Comparison of ENCODE assay signal across 10 mouse cellular contexts in genomic region chr19:24900581-24901220, GRCm38 (mm10). TPM values are rescaled to one million over a fixed set of nuclear protein-coding genes. Genes with fewer than 3 reads are reported as not detected.
DNase-seq lines count a peak whose midpoint lies in the region; TF ChIP-seq lines count a peak whose summit lies in the region.
"Had no signal": no experiment of that assay in that cellular context is flagged by ENCODE, and none has a peak within 500 bp of the region (broad histone marks: within the 10 kb centered on the region; RNA-seq: fewer than 3 reads in every experiment).

Gene Foxd4, minus strand, starts transcription at chr19:24901197.

- H3K4me3 ChIP-seq in heart, embryonic 10.5 days = peak within 1 kb of the TSS; percentile 61
- H3K4me3 ChIP-seq in ES-E14 (ENCODE audit: insufficient read depth in 1 of 2, low read depth in 1 of 2, low read length in 2 of 2, poor library complexity in 1 of 2, severe bottlenecking in 1 of 2) = peak within 1 kb of the TSS; percentile 56 to 63
- H3K4me3 ChIP-seq in hindbrain, embryonic 10.5 days = peak within 1 kb of the TSS; percentile 53
- peak within 1 kb of the TSS; percentile 64 for H3K4me3 ChIP-seq in midbrain, embryonic 10.5 days
- H3K4me3 ChIP-seq: myocyte had no signal

- H3K27me3 ChIP-seq in heart, embryonic 10.5 days (ENCODE audit: insufficient read depth, poor library complexity, severe bottlenecking) = peaks cover 94% of the 10 kb centered on the region
- peaks cover 95% of the 10 kb centered on the region for H3K27me3 ChIP-seq in hindbrain, embryonic 10.5 days (ENCODE audit: insufficient read depth, poor library complexity, severe bottlenecking)
- peaks cover 96% of the 10 kb centered on the region for H3K27me3 ChIP-seq in midbrain, embryonic 10.5 days (ENCODE audit: low read depth, poor library complexity, severe bottlenecking)

- intact Hi-C loops in heart, postnatal 14 days (cut with DNase I) = no loop called here

- DNase-seq in heart, embryonic 10.5 days (ENCODE audit: low spot score) = peak; percentile 47
- no peak for DNase-seq in heart, postnatal 14 days
- no peak for DNase-seq in ES-E14 (ENCODE audit: low read depth, low spot score)
- DNase-seq in hindbrain, embryonic 10.5 days (ENCODE audit: low spot score) = no peak
- DNase-seq in midbrain, embryonic 10.5 days (ENCODE audit: low spot score) = no peak
- no peak for DNase-seq in right cerebral cortex, postnatal 25 days
- no peak for DNase-seq in B cell, adult 2 months
- no peak for DNase-seq in frontal cortex, postnatal 14 days (ENCODE audit: low spot score in 2 of 2)
- DNase-seq: gastrocnemius, postnatal 36 days had no signal

- 0 out of 2 replicates have a peak within 1 kb of the TSS, but pooled peaks have one; percentile 9 for H3K27ac ChIP-seq in heart, embryonic 10.5 days
- H3K27ac ChIP-seq in ES-E14 (ENCODE audit: insufficient read depth, low read depth, low read length, poor library complexity, severe bottlenecking) = no peak within 1 kb of the TSS
- 0 out of 2 replicates have a peak within 1 kb of the TSS, but pooled peaks have one; percentile 0 for H3K27ac ChIP-seq in hindbrain, embryonic 10.5 days
- H3K27ac ChIP-seq in midbrain, embryonic 10.5 days (replicated peaks) = peak within 1 kb of the TSS; percentile 77

- no peaks in the 10 kb centered on the region for H3K9me3 ChIP-seq in heart, embryonic 10.5 days
- H3K9me3 ChIP-seq in ES-E14 (ENCODE audit: control insufficient read depth, insufficient read depth, low read depth, low read length) = no peaks in the 10 kb centered on the region
- H3K9me3 ChIP-seq in hindbrain, embryonic 10.5 days = no peaks in the 10 kb centered on the region
- no peaks in the 10 kb centered on the region for H3K9me3 ChIP-seq in midbrain, embryonic 10.5 days (replicated peaks)

- under 1% methylated on average over 27 of the region's 27 CpGs for WGBS in heart, embryonic 10.5 days
- under 1% methylated on average over 27 of the region's 27 CpGs for WGBS in hindbrain, embryonic 10.5 days
- whole genome bisulfite sequencing in midbrain, embryonic 10.5 days = under 1% methylated on average over 27 of the region's 27 CpGs

- in situ Hi-C loops in ES-E14 (cut with MboI; ENCODE audit: low sequenced_read_pairs in 2 of 2, unreplicated experiment in 2 of 2) = no loop called here

- H3K4me1 ChIP-seq in heart, embryonic 10.5 days = peaks cover 27% of the 10 kb centered on the region
- peaks cover 0 to 7% of the 10 kb centered on the region in 2 experiments; a peak in 1 of 4 replicates for H3K4me1 ChIP-seq in ES-E14 (ENCODE audit: control insufficient read depth in 2 of 2, insufficient read depth in 2 of 2, low read length in 2 of 2, poor library complexity in 1 of 2)
- H3K4me1 ChIP-seq in hindbrain, embryonic 10.5 days (replicated peaks) = peaks cover 29% of the 10 kb centered on the region
- peaks cover 49% of the 10 kb centered on the region for H3K4me1 ChIP-seq in midbrain, embryonic 10.5 days

- H3K36me3 ChIP-seq in heart, embryonic 10.5 days = no peaks in the 10 kb centered on the region
- no peaks in the 10 kb centered on the region for H3K36me3 ChIP-seq in ES-E14 (ENCODE audit: control insufficient read depth, insufficient read depth, low read length, poor library complexity, severe bottlenecking)
- no peaks in the 10 kb centered on the region for H3K36me3 ChIP-seq in hindbrain, embryonic 10.5 days
- H3K36me3 ChIP-seq in midbrain, embryonic 10.5 days = no peaks in the 10 kb centered on the region

- peak within 1 kb of the TSS; percentile 24; the same call in 1 of the 2 replicates for H3K9ac ChIP-seq in ES-E14 (ENCODE audit: insufficient read depth, low read depth, low read length, poor library complexity, severe bottlenecking)

TF ChIP-seq in ES-E14, 5 proteins besides CTCF, POLR2A, EP300 and RAD21:
- TF ChIP-seq ZNF384 (IDR thresholded peaks at IDR 0.05; ENCODE audit: low read depth, low read length) (no peak), ZC3H11A (IDR thresholded peaks at IDR 0.05; ENCODE audit: borderline replicate concordance, low read depth, low read length) (no peak), CHD2 (IDR thresholded peaks at IDR 0.05; ENCODE audit: low read depth, low read length) (no peak), HCFC1 (IDR thresholded peaks at IDR 0.05; ENCODE audit: borderline replicate concordance, insufficient read depth, low read length) (no peak), MAFK (IDR thresholded peaks at IDR 0.05; ENCODE audit: insufficient read depth, low read depth, low read length) (no peak)

RNA-seq across cellular contexts. Expression of gene Foxd4, which starts in this region (rescaled TPM):
- not detected in 2 replicates for polyA plus RNA-seq in heart, embryonic 10.5 days (2016; fragmentation: Nextera tagmentation; extraction: Ambion mirVana)
- not detected for total RNA-seq in heart, postnatal 14 days (2021)
- total RNA-seq in ES-E14 (2012; rRNA removed) = not detected in 2 replicates
- 0.24 and 0.42 TPM in 2 replicates for polyA plus RNA-seq in hindbrain, embryonic 10.5 days (2016; fragmentation: Nextera tagmentation; extraction: Ambion mirVana)
- polyA plus RNA-seq in midbrain, embryonic 10.5 days (2016; fragmentation: Nextera tagmentation; extraction: Ambion mirVana) = 1.00 and 1.2 TPM in 2 replicates
- total RNA-seq: gastrocnemius, postnatal 36 days had no signal
- polyA plus RNA-seq: myocyte had no signal

Comparison
In these comparisons a context has a peak if more than half of its experiments do, and no peak if none do; other contexts are left out.
1. Peak in DNase-seq, H3K4me3 ChIP-seq and H3K27ac ChIP-seq in heart, embryonic 10.5 days; RNA of the gene not detected or under 1 TPM.